Mouse (Mus musculus): ENCODE measurements around the gene D930020B18Rik.
A peak's percentile ranks its signal among the peaks of the same experiment; 100 is the strongest.

GRCm38 (mm10) chr10:121689591-121690314, 48.4 kb downstream of the D930020B18Rik start:
- peak; percentile 32; the same call in 1 of the 2 replicates for TF ChIP-seq CTCF (IDR thresholded peaks at IDR 0.05; ENCODE audit: extremely low read depth, insufficient read depth, insufficient read length, insufficient replicate concordance)
- no peak for TF ChIP-seq POLR2A (IDR thresholded peaks at IDR 0.05; ENCODE audit: low read depth, low read length)
